Mouse (Mus musculus) limb, embryonic 12.5 days (tissue): ENCODE measurements around the gene Celf2. TPM values are rescaled to one million over a fixed set of nuclear protein-coding genes. Genes with fewer than 3 reads are reported as not detected.

Source experiments
- ATAC-seq: fragments of 200-750 bp; cut with Nextera tagmentation; 2 replicates; pipeline ENCODE4 v1.8.0; 2017; ENCODE audit warnings: low read depth, moderate TSS enrichment; ENCODE audit not compliant: insufficient number of reproducible peaks, insufficient read depth, low FRiP score, low TSS enrichment
- H3K27ac ChIP-seq: fragments of 300-500 bp; sonication (generic); 2 replicates; pipeline ENCODE4 v1.5.1; 2016; ENCODE audit warnings: mild to moderate bottlenecking, moderate library complexity
- H3K27me3 ChIP-seq: fragments of 300-500 bp; sonication (generic); 2 replicates; pipeline ENCODE4 v1.6.1; 2016; ENCODE audit warnings: mild to moderate bottlenecking, moderate library complexity
- H3K36me3 ChIP-seq: fragments of 300-500 bp; sonication (generic); 2 replicates; pipeline ENCODE4 v1.6.1; 2016; ENCODE audit warnings: mild to moderate bottlenecking, moderate library complexity
- H3K4me1 ChIP-seq: fragments of 300-500 bp; sonication (generic); replicated peaks from 2 replicates; pipeline ENCODE4 v1.6.1; 2016
- H3K4me2 ChIP-seq: fragments of 300-500 bp; sonication (generic); 2 replicates; pipeline ENCODE4 v1.6.1; 2016; ENCODE audit warnings: mild to moderate bottlenecking, moderate library complexity
- H3K4me3 ChIP-seq: fragments of 300-500 bp; sonication (generic); replicated peaks from 2 replicates; pipeline ENCODE4 v1.5.1; 2016; ENCODE audit warnings: mild to moderate bottlenecking
- H3K9ac ChIP-seq: fragments of 300-500 bp; sonication (generic); replicated peaks from 2 replicates; pipeline ENCODE4 v1.6.1; 2016; ENCODE audit warnings: mild to moderate bottlenecking, moderate library complexity
- H3K9me3 ChIP-seq: fragments of 300-500 bp; sonication (generic); 2 replicates; pipeline ENCODE4 v1.6.1; 2016; ENCODE audit warnings: mild to moderate bottlenecking, moderate library complexity
- WGBS: fragments of 180-500 bp; shearing (Covaris S2); methylation state at CpG from one replicate; pipeline ENCODE4 v1.1.7; 2016; 5-methylcytosine and 5-hydroxymethylcytosine counted together
- polyA plus RNA-seq: library from polyadenylated mRNA; unstranded; fragments of >200 nt; fragmentation: Nextera tagmentation; extraction: Ambion mirVana; gene quantifications from 2 replicates; pipeline ENCODE4 v1.2.1, GENCODE M21; 2016

Gene Celf2
- polyA plus RNA-seq, 1 experiment from 2014 or later: 35.6 TPM

- Histone ChIP-seq H3K27ac (no peak overlapping the region; the same call in 1 of the 2 replicates), H3K36me3 (no peaks in the 10 kb centered on the region), H3K4me3 (no peak overlapping the region), H3K4me2 (peak overlapping the region; percentile 30), H3K4me1 (peaks cover 13% of the 10 kb centered on the region; the same call in 1 of the 2 replicates), H3K27me3 (peaks cover 14% of the 10 kb centered on the region; the same call in 1 of the 2 replicates), H3K9ac (no peak overlapping the region), H3K9me3 (no peaks in the 10 kb centered on the region)
- no peak for ATAC-seq
- WGBS: 31% methylated on average over 11 of the region's 11 CpGs
These were observed 634.2 kb downstream of the Celf2 start for GRCm38 (mm10) chr2:6875071-6875611.

DNA sequence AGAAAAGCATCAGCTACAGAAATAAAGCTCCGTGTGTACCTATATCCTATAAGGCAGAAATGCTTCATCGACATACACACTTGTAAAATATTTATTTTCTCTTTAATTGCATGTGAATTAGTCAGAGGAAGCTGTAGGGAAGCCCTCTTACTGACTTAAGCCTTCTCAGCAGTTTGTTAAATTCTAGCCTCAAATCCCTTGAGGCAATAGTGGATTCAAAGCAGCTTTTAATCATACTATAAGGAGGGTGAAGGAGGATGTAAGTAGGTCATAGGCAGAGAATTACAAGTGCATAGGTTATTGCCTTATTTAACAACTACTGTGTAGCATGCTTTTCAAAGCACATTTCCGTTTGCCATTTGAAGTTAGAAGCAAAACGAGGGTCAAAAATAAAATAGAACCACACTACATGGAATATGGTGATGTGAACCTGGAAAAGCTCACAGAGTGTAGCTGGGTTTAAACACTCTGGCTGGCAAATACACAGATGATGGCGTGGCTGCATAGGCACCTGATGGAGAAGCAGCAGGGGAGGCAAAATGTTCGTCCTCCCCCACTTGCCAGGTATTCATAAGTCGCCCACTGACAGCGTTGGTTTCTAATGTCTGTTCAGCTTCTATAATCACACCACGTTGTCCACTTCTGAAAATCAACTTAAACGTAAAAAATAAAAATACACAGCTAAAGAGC lies 635.0 kb downstream of the Celf2 start:
- Histone ChIP-seq H3K9ac (no peak overlapping the region), H3K4me1 (peaks cover 13% of the 10 kb centered on the region; the same call in 1 of the 2 replicates), H3K36me3 (no peaks in the 10 kb centered on the region), H3K4me3 (no peak overlapping the region), H3K9me3 (no peaks in the 10 kb centered on the region), H3K4me2 (peak overlapping the region; percentile 30), H3K27ac (no peak overlapping the region), H3K27me3 (peaks cover 18% of the 10 kb centered on the region; the same call in 1 of the 2 replicates)
- WGBS: 28% methylated on average over 10 of the region's 10 CpGs
- ATAC-seq: no peak

DNA sequence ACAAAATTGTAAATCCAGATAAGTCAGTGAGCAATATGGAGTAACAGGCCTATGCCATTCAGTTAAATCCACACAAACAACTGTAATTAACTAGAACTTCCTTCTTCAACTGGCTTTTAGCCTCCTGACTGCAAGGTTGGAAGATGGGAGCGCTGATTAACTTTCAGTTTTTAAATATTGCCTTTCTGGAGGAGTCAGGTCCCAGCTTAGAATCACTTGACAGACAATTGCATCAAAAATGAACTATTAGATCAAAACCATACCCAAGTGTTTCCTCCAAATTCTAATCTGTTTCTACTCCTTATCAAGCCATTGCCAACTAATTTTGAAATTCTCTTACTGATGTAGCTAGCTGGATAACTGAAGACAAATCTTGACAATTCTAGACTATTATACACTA lies 635.7 kb downstream of the Celf2 start:
- H3K4me3 ChIP-seq: no peak overlapping the region
- 69% methylated on average over 1 of the region's 1 CpGs for WGBS
- no peaks in the 10 kb centered on the region for H3K36me3 ChIP-seq
- no peak overlapping the region for H3K9ac ChIP-seq
- ATAC-seq: no peak
- H3K9me3 ChIP-seq: no peaks in the 10 kb centered on the region
- no peak overlapping the region for H3K4me2 ChIP-seq
- H3K4me1 ChIP-seq: peaks cover 13% of the 10 kb centered on the region; the same call in 1 of the 2 replicates
- H3K27ac ChIP-seq: no peak overlapping the region
- peaks cover 21% of the 10 kb centered on the region; the same call in 1 of the 2 replicates for H3K27me3 ChIP-seq

DNA sequence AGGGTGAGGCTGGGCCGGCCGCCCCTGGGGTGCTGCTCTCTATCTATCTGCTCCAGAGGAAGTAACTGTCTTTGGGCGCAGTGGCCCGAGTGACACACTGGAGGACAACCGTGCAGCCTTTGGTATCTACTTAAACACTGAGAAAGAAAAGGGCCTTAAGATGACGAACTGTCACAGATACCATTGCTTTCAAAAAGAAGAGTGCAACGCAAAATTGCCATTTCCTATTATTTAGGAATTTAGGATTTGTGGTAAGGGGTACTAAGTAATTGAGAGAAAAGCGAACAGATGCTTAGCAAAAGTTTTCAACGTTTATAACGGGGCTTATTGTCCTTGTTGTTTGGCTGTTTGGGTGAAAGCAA lies 636.5 kb downstream of the Celf2 start:
- peaks cover 13% of the 10 kb centered on the region; the same call in 1 of the 2 replicates for H3K4me1 ChIP-seq
- ATAC-seq: peak; percentile 67
- 9% methylated on average over 10 of the region's 10 CpGs for WGBS
- no peaks in the 10 kb centered on the region for H3K9me3 ChIP-seq
- H3K4me2 ChIP-seq: peak overlapping the region; percentile 94
- no peak overlapping the region for H3K27ac ChIP-seq
- H3K36me3 ChIP-seq: no peaks in the 10 kb centered on the region
- H3K27me3 ChIP-seq: peaks cover 24% of the 10 kb centered on the region; the same call in 1 of the 2 replicates
- H3K4me3 ChIP-seq: peak overlapping the region; percentile 77
- peak overlapping the region; percentile 48; the same call in 1 of the 2 replicates for H3K9ac ChIP-seq

DNA sequence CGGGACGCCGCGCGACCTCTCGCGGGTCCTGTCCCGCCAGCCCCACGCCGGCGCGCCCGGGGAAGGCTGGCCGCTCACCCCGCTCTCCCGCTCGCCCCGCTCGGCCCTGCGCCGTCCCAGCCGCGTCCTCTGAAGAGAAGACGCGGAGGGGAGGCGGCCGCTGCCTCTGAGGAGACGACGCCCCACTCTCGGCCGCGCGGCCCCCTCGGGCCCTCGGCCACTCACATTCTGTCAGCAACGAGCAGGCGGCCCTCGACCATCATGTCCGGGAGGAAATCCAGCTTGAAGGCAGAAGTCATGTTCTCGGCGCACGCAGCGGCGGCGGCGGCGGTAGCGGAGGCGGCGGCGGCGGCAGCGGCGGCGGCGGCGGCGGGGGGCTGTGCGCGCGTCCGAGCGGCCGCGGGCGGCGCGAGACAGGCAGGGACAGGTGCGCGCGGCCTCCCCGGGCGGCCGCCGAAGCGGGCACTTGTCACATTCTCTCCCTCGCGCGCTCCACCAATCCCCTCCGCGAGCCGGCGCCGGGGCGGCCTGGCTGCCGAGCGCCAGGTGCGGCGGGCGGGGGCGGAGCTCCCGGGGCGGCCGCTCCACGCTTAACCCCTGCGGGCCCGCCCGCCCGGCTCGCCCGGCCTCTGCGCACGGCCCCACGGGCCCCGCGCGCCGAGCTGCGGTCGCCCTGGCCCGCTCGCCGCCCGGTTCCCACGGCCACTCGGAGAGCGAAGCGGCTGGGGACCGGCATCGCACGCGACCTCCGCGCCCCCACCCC lies 637.1 kb downstream of the Celf2 start:
- H3K4me2 ChIP-seq: peak overlapping the region; percentile 94
- H3K27me3 ChIP-seq: peaks cover 24% of the 10 kb centered on the region; the same call in 1 of the 2 replicates
- H3K27ac ChIP-seq: 0 out of 2 replicates have a peak overlapping the region, but pooled peaks have one; percentile 59
- peak overlapping the region; percentile 71 for H3K9ac ChIP-seq
- peaks cover 17% of the 10 kb centered on the region for H3K4me1 ChIP-seq
- no peaks in the 10 kb centered on the region for H3K9me3 ChIP-seq
- under 1% methylated on average over 88 of the region's 124 CpGs for WGBS
- ATAC-seq: peak; percentile 83
- peak overlapping the region; percentile 77 for H3K4me3 ChIP-seq
- no peaks in the 10 kb centered on the region for H3K36me3 ChIP-seq

GRCm38 (mm10) chr2:6871281-6872130 lies 637.9 kb downstream of the Celf2 start:
- peaks cover 20% of the 10 kb centered on the region for H3K4me1 ChIP-seq
- peak overlapping the region; percentile 71 for H3K9ac ChIP-seq
- peak overlapping the region; percentile 77 for H3K4me3 ChIP-seq
- peak overlapping the region; percentile 94 for H3K4me2 ChIP-seq
- H3K27me3 ChIP-seq: peaks cover 24% of the 10 kb centered on the region; the same call in 1 of the 2 replicates
- H3K9me3 ChIP-seq: no peaks in the 10 kb centered on the region
- H3K27ac ChIP-seq: no peak overlapping the region
- H3K36me3 ChIP-seq: no peaks in the 10 kb centered on the region
- 5% methylated on average over 30 of the region's 40 CpGs for WGBS
- ATAC-seq: peak; percentile 39

GRCm38 (mm10) chr2:6869956-6870710 lies 639.2 kb downstream of the Celf2 start:
- no peak overlapping the region for H3K4me2 ChIP-seq
- no peak overlapping the region for H3K27ac ChIP-seq
- ATAC-seq: no peak
- H3K27me3 ChIP-seq: peaks cover 21% of the 10 kb centered on the region; the same call in 1 of the 2 replicates
- no peak overlapping the region for H3K4me3 ChIP-seq
- H3K9ac ChIP-seq: no peak overlapping the region
- H3K4me1 ChIP-seq: peaks cover 17% of the 10 kb centered on the region
- 70% methylated on average over 9 of the region's 9 CpGs for WGBS
- H3K36me3 ChIP-seq: no peaks in the 10 kb centered on the region
- no peaks in the 10 kb centered on the region for H3K9me3 ChIP-seq

DNA sequence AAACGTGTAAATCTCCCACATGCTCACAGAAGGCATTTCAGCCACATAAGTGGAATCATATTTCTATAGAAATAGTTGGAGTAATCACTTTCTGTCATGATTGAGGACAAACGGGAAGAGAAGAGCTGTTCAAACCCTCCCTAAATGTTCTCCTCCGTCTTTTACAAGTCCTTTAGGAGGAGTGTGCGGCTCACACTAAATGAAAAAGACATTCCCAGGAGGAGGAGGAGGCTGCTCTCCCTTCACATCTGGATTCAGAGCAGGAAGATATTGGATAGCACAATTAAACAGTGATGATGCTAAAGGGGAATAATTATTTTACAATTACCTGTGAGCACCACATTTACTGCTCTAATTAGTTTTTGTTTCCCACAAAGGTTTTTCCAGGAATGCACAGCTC lies 642.1 kb downstream of the Celf2 start:
- Histone ChIP-seq H3K4me3 (no peak overlapping the region), H3K9ac (no peak overlapping the region), H3K4me2 (no peak overlapping the region), H3K36me3 (no peaks in the 10 kb centered on the region), H3K27me3 (peaks cover 18% of the 10 kb centered on the region; the same call in 1 of the 2 replicates), H3K9me3 (no peaks in the 10 kb centered on the region), H3K4me1 (peaks cover 7% of the 10 kb centered on the region), H3K27ac (no peak overlapping the region)
- ATAC-seq: no peak
- WGBS: 8% methylated on average over 4 of the region's 4 CpGs

DNA sequence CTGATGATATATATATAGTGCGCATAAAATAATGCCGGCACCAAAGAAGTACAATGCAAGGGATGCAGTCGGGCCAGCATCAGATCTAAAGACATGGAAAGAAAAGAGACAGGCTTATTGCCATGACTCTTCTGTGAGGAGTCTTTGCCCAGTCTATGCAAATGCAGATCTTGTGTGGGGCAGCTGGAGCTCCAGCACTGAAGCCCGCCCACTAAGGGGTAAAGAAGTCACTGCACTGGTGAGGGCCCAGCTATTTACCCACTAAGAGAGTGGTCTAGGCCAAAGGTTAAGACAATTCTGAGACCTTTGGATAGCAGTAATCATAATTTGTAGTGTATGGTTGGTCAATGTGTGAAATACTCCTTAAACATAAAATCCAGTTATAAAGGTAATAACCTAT lies 643.6 kb downstream of the Celf2 start:
- Histone ChIP-seq H3K9me3 (no peaks in the 10 kb centered on the region), H3K4me3 (no peak overlapping the region), H3K9ac (no peak overlapping the region), H3K4me2 (no peak overlapping the region), H3K36me3 (no peaks in the 10 kb centered on the region), H3K27ac (no peak overlapping the region), H3K4me1 (peaks cover 7% of the 10 kb centered on the region), H3K27me3 (peaks cover 11% of the 10 kb centered on the region; the same call in 1 of the 2 replicates)
- WGBS: 95% methylated on average over 4 of the region's 4 CpGs
- ATAC-seq: no peak

- no peak for ATAC-seq
- no peak overlapping the region for H3K9ac ChIP-seq
- no peaks in the 10 kb centered on the region for H3K4me1 ChIP-seq
- no peaks in the 10 kb centered on the region for H3K27me3 ChIP-seq
- no peak overlapping the region for H3K27ac ChIP-seq
- 53% methylated on average over 2 of the region's 2 CpGs for WGBS
- H3K36me3 ChIP-seq: no peaks in the 10 kb centered on the region
- no peaks in the 10 kb centered on the region for H3K9me3 ChIP-seq
- H3K4me3 ChIP-seq: no peak overlapping the region
- H3K4me2 ChIP-seq: no peak overlapping the region
These were observed 659.2 kb downstream of the Celf2 start for GRCm38 (mm10) chr2:6850102-6850644.
